Mouse (Mus musculus) ES-Bruce4 (cell line): ENCODE measurements around the gene Zpr1.

Source experiments
- CTCF ChIP-seq: IDR thresholded peaks from one replicate; pipeline ENCODE4 v1.8.1; 2011; ENCODE audit warnings: low read depth, low read length
- EP300 ChIP-seq: IDR thresholded peaks from 2 replicates; pipeline ENCODE4 v1.6.1; 2011; ENCODE audit warnings: low read depth, low read length; ENCODE audit not compliant: insufficient read depth
- POLR2A ChIP-seq: IDR thresholded peaks from one replicate; pipeline ENCODE4 v1.8.1; 2011; ENCODE audit warnings: low read length; ENCODE audit not compliant: insufficient read depth

- no peak for TF ChIP-seq CTCF
- no peak for TF ChIP-seq POLR2A
- no peak for TF ChIP-seq EP300
Measured at GRCm38 (mm10) chr9:46224101-46224500, 48.8 kb upstream of the Zpr1 start.
